Mouse (Mus musculus): ENCODE data around the gene Stard13.

GRCm38 (mm10) chr5:150996586-150996985 lies 237.1 kb downstream of the Stard13 start:
- no peak for TF ChIP-seq CTCF (IDR thresholded peaks at IDR 0.05; ENCODE audit: extremely low read depth, insufficient read depth, insufficient read length, insufficient replicate concordance)
- TF ChIP-seq POLR2A (IDR thresholded peaks at IDR 0.05; ENCODE audit: low read depth, low read length), result no peak
